ENCODE assay signal across 28 mouse cellular contexts in genomic region chr1:53942468-53942867, GRCm38 (mm10).
A peak's percentile ranks its signal among the peaks of the same experiment; 100 is the strongest.
DNase-seq lines count a peak whose midpoint lies in the region; ATAC-seq lines count a peak whose summit lies in the region.
"Had no signal": no experiment of that assay in that cellular context is flagged by ENCODE, and none has a peak within 500 bp of the region (broad histone marks: within the 10 kb centered on the region; RNA-seq: fewer than 3 reads in every experiment).

No protein-coding gene starts in this region.

- peak; percentile 91 for DNase-seq in heart, adult 11 months
- DNase-seq in heart, postnatal 10 days = no peak
- no peak for DNase-seq in limb, embryonic 10.5 days (ENCODE audit: low spot score)
- peak; percentile 26 for DNase-seq in R1 (ENCODE audit: low read depth, low spot score)
- DNase-seq: adrenal gland, adult 8-10 months; adrenal gland, postnatal 14 days; adrenal gland, postnatal 36 days; B cell, adult 2 months; cerebellum, adult 11 months; cerebellum, adult 18-20 months; cerebellum, adult 8-10 months; cerebellum, adult 9-11 months; cerebellum, postnatal 14 days; cerebellum, postnatal 36 days; embryo, embryonic 11 days had no signal

- no peaks in the 10 kb centered on the region for H3K36me3 ChIP-seq in limb, embryonic 15.5 days
- H3K36me3 ChIP-seq in limb, embryonic 10.5 days = no peaks in the 10 kb centered on the region
- H3K36me3 ChIP-seq: embryonic facial prominence, embryonic 13.5 days; embryonic facial prominence, embryonic 15.5 days; forebrain, embryonic 10.5 days; forebrain, embryonic 12.5 days; G1E had no signal

- no peak for ATAC-seq in limb, embryonic 15.5 days (ENCODE audit: insufficient number of reproducible peaks, low FRiP score, low TSS enrichment, low read depth)
- no peak for ATAC-seq in activated CD4-positive, CD25-positive, alpha-beta regulatory T cell, adult 4 months
- ATAC-seq: CD4-positive, CD25-positive, alpha-beta regulatory T cell, adult 4 months; forebrain, embryonic 14.5 days; forebrain, embryonic 16.5 days; Patski had no signal

- WGBS in limb, embryonic 15.5 days = 62% methylated on average over 8 of the region's 8 CpGs
- 83% methylated on average over 8 of the region's 8 CpGs for whole genome bisulfite sequencing in limb, embryonic 10.5 days

- H3K9me3 ChIP-seq in limb, embryonic 15.5 days = no peaks in the 10 kb centered on the region
- H3K9me3 ChIP-seq in limb, embryonic 10.5 days (replicated peaks) = no peaks in the 10 kb centered on the region
- H3K9me3 ChIP-seq: embryonic facial prominence, embryonic 13.5 days; embryonic facial prominence, embryonic 15.5 days; forebrain, embryonic 10.5 days; forebrain, embryonic 12.5 days; G1E had no signal

- intact Hi-C loops in heart, postnatal 10 days (cut with DNase I) = loop anchor here (5.0 kb wide), 1 partner anchor 35 kb away; no protein-coding TSS in a partner anchor

- H3K4me1 ChIP-seq in limb, embryonic 15.5 days = no peaks in the 10 kb centered on the region
- peaks cover 11% of the 10 kb centered on the region for H3K4me1 ChIP-seq in limb, embryonic 10.5 days

- H3K9ac ChIP-seq in limb, embryonic 15.5 days = no peak overlapping the region
- H3K9ac ChIP-seq: embryonic facial prominence, embryonic 13.5 days; embryonic facial prominence, embryonic 15.5 days; forebrain, embryonic 12.5 days had no signal

- H3K4me3 ChIP-seq in limb, embryonic 15.5 days = no peak overlapping the region
- H3K4me3 ChIP-seq in limb, embryonic 10.5 days = no peak overlapping the region
- H3K4me3 ChIP-seq: embryonic facial prominence, embryonic 13.5 days; embryonic facial prominence, embryonic 15.5 days; erythroblast, embryonic 14.5 days; forebrain, embryonic 10.5 days; forebrain, embryonic 12.5 days had no signal

- H3K27me3 ChIP-seq in limb, embryonic 15.5 days = no peaks in the 10 kb centered on the region
- no peaks in the 10 kb centered on the region for H3K27me3 ChIP-seq in limb, embryonic 10.5 days (ENCODE audit: low read depth, poor library complexity, severe bottlenecking)
- H3K27me3 ChIP-seq: CH12.LX; embryonic facial prominence, embryonic 13.5 days; embryonic facial prominence, embryonic 15.5 days had no signal

- H3K27ac ChIP-seq in limb, embryonic 15.5 days = 0 out of 2 replicates have a peak overlapping the region, but pooled peaks have one; percentile 27
- H3K27ac ChIP-seq in limb, embryonic 10.5 days = no peak overlapping the region
- H3K27ac ChIP-seq: embryonic facial prominence, embryonic 13.5 days; embryonic facial prominence, embryonic 15.5 days; forebrain, embryonic 10.5 days; forebrain, embryonic 12.5 days had no signal

- H3K4me2 ChIP-seq in limb, embryonic 15.5 days = no peak overlapping the region
- H3K4me2 ChIP-seq: embryonic facial prominence, embryonic 13.5 days; embryonic facial prominence, embryonic 15.5 days; forebrain, embryonic 12.5 days had no signal

Comparison
In these comparisons a context has a peak if more than half of its experiments do, and no peak if none do; other contexts are left out.
1. DNase-seq: peak in heart, adult 11 months (single experiment) and R1 (single experiment); none in heart, postnatal 10 days (0 of 2) and limb, embryonic 10.5 days (single experiment).